Mouse (Mus musculus) intestine, postnatal 0 days (tissue): ENCODE measurements around the gene Ddx19a. TPM values are rescaled to one million over a fixed set of nuclear protein-coding genes. Genes with fewer than 3 reads are reported as not detected.
"Not testable (repeated sequence)": the region's sequence is repeated elsewhere in the genome, so short reads cannot be mapped to it uniquely, and the experiment has no call there.

Source experiments
- ATAC-seq: fragments of 200-750 bp; cut with Nextera tagmentation; 2 replicates; pipeline ENCODE4 v1.8.0; 2017; ENCODE audit warnings: mild to moderate bottlenecking, moderate TSS enrichment, moderate library complexity
- H3K27ac ChIP-seq: fragments of 300-500 bp; sonication (generic); 2 replicates; pipeline ENCODE4 v1.5.1; 2014; ENCODE audit warnings: mild to moderate bottlenecking, low read depth, low read length, moderate library complexity
- H3K27me3 ChIP-seq: fragments of 300-500 bp; sonication (generic); replicated peaks from 2 replicates; pipeline ENCODE4 v1.6.1; 2014; ENCODE audit warnings: low read length, mixed read lengths; ENCODE audit not compliant: control insufficient read depth, insufficient read depth
- H3K36me3 ChIP-seq: fragments of 300-500 bp; sonication (generic); 2 replicates; pipeline ENCODE4 v1.6.1; 2014; ENCODE audit warnings: mild to moderate bottlenecking, moderate library complexity; ENCODE audit not compliant: control insufficient read depth, insufficient read depth
- H3K4me1 ChIP-seq: fragments of 300-500 bp; sonication (generic); replicated peaks from 2 replicates; pipeline ENCODE4 v1.6.1; 2014; ENCODE audit warnings: antibody characterized with exemption, low read length, mixed read lengths; ENCODE audit not compliant: control insufficient read depth, insufficient read depth
- H3K4me2 ChIP-seq: fragments of 300-500 bp; sonication (generic); replicated peaks from 2 replicates; pipeline ENCODE4 v1.6.1; 2014; ENCODE audit warnings: low read depth, mild to moderate bottlenecking, moderate library complexity
- H3K4me3 ChIP-seq: fragments of 300-500 bp; sonication (generic); 2 replicates; pipeline ENCODE4 v1.5.1; 2014; ENCODE audit warnings: low read depth, low read length
- H3K9ac ChIP-seq: fragments of 300-500 bp; sonication (generic); 2 replicates; pipeline ENCODE4 v1.6.1; 2014; ENCODE audit warnings: mild to moderate bottlenecking, low read depth, low read length
- H3K9me3 ChIP-seq: fragments of 300-500 bp; sonication (generic); 2 replicates; pipeline ENCODE4 v1.6.1; 2016; ENCODE audit warnings: mixed run types; ENCODE audit not compliant: control insufficient read depth
- CTCF ChIP-seq: sonication (generic); IDR thresholded peaks from 2 replicates; pipeline ENCODE4 v1.5.1; 2016; ENCODE audit warnings: low read depth, mild to moderate bottlenecking, control low read depth, antibody characterized with exemption, moderate library complexity
- WGBS: fragments of 180-500 bp; shearing (Covaris S2); extraction: QIAGEN DNeasy Blood & Tissue Kit; methylation state at CpG from one replicate; pipeline ENCODE4 v1.1.7; 2014; 5-methylcytosine and 5-hydroxymethylcytosine counted together
- polyA plus RNA-seq: library from polyadenylated mRNA; unstranded; fragments of >200 nt; fragmentation: Nextera tagmentation; extraction: Ambion mirVana; gene quantifications from 2 replicates; pipeline ENCODE4 v1.2.1, GENCODE M21; 2015

Ddx19a gene
- polyA plus RNA-seq, 1 experiment from 2014 or later = 8.9 TPM

DNA sequence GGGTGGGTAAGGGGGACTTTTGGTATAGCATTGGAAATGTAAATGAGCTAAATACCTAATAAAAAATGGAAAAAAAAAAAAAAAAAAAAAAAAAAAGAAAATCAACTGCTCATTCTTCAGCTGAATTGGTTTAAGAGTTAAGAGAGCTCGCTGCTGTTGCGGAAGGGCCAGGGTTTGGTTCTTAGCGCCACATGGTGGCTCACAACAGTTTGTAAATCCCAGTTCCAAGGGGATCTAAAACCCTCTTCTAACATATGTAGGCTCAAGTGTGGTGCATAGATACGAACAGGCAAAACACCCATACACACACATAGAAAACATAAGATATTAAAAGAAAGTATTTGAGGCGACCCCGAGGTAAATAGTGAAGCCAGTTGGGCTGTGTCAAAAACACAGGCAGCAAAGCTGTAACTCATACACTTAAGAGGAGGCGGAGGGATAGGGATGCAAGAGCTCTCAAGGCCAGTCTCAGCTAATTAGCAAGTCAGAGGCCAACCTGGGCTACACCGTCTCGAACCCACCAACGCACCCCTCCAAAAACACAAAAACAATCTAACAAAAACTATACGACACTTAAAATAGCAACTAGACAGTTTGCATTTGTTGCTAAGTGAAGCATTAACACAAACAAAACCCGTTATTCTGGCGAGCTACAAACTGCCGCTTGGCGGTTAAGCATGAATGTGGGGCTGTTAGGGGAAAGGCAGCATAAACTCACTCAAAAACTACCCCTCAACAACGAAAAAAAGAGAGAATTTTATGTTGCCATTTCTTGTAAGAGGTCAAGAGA lies 764 bp downstream of the Ddx19a start:
- 34% methylated on average over 16 of the region's 16 CpGs for WGBS
- no peaks in the 10 kb centered on the region for H3K27me3 ChIP-seq
- H3K4me3 ChIP-seq = peak overlapping the region; percentile 84
- peak overlapping the region; percentile 81 for H3K27ac ChIP-seq
- no peak for TF ChIP-seq CTCF
- H3K4me1 ChIP-seq = peaks cover 2% of the 10 kb centered on the region; the same call in 1 of the 2 replicates
- H3K9me3 ChIP-seq = no peaks in the 10 kb centered on the region
- ATAC-seq = no peak
- peak overlapping the region; percentile 76 for H3K4me2 ChIP-seq
- peak overlapping the region; percentile 74 for H3K9ac ChIP-seq
- peaks cover 16% of the 10 kb centered on the region for H3K36me3 ChIP-seq

DNA sequence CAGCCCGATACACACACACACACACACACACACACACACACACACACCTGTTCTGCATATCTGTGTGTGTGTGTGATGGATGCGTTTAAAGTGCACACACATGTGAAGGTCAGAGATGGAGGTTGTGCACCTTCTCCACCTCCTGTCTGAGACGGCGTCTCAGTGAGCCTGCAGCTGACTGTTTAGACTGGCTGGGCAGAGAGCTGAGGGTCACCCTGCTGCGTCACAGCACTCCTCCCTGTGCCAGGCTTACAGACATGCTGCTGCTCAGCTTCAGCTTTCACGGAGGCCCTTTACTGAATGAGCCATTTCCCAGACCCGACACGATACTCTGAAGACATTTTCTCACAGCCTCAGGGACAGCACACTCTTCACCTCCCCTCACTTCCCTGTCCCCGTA lies 7.6 kb downstream of the Ddx19a start:
- Histone ChIP-seq H3K9me3 (no peaks in the 10 kb centered on the region), H3K4me2 (no peak overlapping the region), H3K4me1 (no peaks in the 10 kb centered on the region), H3K27ac (no peak overlapping the region), H3K4me3 (no peak overlapping the region), H3K36me3 (peaks cover 56% of the 10 kb centered on the region), H3K27me3 (no peaks in the 10 kb centered on the region), H3K9ac (no peak overlapping the region)
- 94% methylated on average over 9 of the region's 9 CpGs for WGBS
- no peak for ATAC-seq
- TF ChIP-seq CTCF = no peak

- no peak for TF ChIP-seq CTCF
- H3K9ac ChIP-seq = no peak overlapping the region
- H3K4me3 ChIP-seq = no peak overlapping the region
- H3K36me3 ChIP-seq = peaks cover 68% of the 10 kb centered on the region
- peak; percentile 88 for ATAC-seq
- H3K27ac ChIP-seq = 0 out of 2 replicates have a peak overlapping the region, but pooled peaks have one; percentile 15
- no peaks in the 10 kb centered on the region for H3K9me3 ChIP-seq
- H3K4me1 ChIP-seq = no peaks in the 10 kb centered on the region
- peak overlapping the region; percentile 35 for H3K4me2 ChIP-seq
- WGBS = 47% methylated on average over 8 of the region's 8 CpGs
- no peaks in the 10 kb centered on the region for H3K27me3 ChIP-seq
Observed at GRCm38 (mm10) chr8:110987805-110988744, 9.5 kb downstream of the Ddx19a start.

- no peak for ATAC-seq
- 90% methylated on average over 2 of the region's 2 CpGs for WGBS
Observed at GRCm38 (mm10) chr8:110981304-110981703, 16.3 kb downstream of the Ddx19a start.

DNA sequence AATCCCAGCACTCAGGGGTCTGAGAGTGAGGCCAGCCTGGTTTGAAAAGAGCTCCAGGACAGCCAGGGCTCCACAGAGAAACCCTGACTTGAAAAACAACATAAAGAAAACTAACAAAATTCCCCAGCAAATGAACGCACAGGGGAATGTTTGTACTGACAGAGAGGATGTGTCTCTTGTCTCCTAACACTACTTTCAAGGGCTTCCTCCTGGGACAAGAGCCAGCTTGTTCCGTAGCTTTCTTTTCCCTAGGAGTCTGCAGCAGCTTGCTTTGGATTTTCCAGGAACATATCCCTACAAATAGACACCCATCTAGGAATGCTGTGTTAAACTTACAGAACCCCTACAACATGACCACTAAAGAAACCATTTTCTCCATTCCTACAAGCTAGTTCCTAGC lies 19.6 kb downstream of the Ddx19a start:
- not testable (repeated sequence) for ATAC-seq, H3K4me3 ChIP-seq, H3K9me3 ChIP-seq, H3K9ac ChIP-seq, H3K4me2 ChIP-seq, H3K27ac ChIP-seq, H3K4me1 ChIP-seq, H3K27me3 ChIP-seq
- H3K36me3 ChIP-seq = peaks cover 59% of the 10 kb centered on the region
- WGBS = 66% methylated on average over 2 of the region's 2 CpGs

More at GRCm38 (mm10) chr8:110981304-110981703, 16.3 kb downstream of the Ddx19a start:
- H3K27me3 ChIP-seq = no peaks in the 10 kb centered on the region
- no peak overlapping the region for H3K4me3 ChIP-seq
- H3K27ac ChIP-seq = no peak overlapping the region
- no peak overlapping the region for H3K4me2 ChIP-seq
- H3K9me3 ChIP-seq = no peaks in the 10 kb centered on the region
- peaks cover 73% of the 10 kb centered on the region for H3K36me3 ChIP-seq
- H3K9ac ChIP-seq = no peak overlapping the region
- H3K4me1 ChIP-seq = no peaks in the 10 kb centered on the region
- no peak for TF ChIP-seq CTCF

DNA sequence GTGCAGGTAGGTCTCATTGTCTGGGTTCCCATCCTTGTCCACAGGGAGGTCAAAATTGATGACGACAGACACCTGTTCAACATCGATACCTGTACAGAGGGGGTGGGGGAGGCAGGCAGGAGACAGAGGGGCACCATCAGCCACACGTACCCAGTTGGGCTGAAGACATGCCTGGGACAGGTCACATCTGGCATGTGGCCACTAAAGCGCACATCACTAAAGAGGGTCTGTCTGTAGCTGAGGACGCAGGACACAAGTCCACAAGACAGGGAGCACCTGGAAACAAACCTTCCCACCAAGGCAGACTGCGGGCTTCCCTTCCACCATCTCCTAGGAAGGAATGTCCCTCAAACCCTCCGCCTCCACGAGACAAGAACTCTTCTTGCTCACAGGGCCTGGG lies 21.1 kb downstream of the Ddx19a start:
- H3K27me3 ChIP-seq, H3K9ac ChIP-seq, H3K4me2 ChIP-seq, H3K4me1 ChIP-seq, H3K9me3 ChIP-seq, H3K27ac ChIP-seq, H3K4me3 ChIP-seq, ATAC-seq: not testable (repeated sequence)
- H3K36me3 ChIP-seq = peaks cover 45% of the 10 kb centered on the region
- 89% methylated on average over 8 of the region's 8 CpGs for WGBS
